Mouse (Mus musculus): Measurements from ENCODE around the gene Gm12800.
"Not testable (repeated sequence)": the region's sequence is repeated elsewhere in the genome, so short reads cannot be mapped to it uniquely, and the experiment has no call there.

GRCm38 (mm10) chr4:101940107-101940506, 31.2 kb downstream of the Gm12800 start, which contains the start of gene Gm12794:
- not testable (repeated sequence) for TF ChIP-seq POLR2A, CTCF (IDR thresholded peaks at IDR 0.05; ENCODE audit: insufficient read depth, low read depth, low read length)
